In the genomic region with DNA sequence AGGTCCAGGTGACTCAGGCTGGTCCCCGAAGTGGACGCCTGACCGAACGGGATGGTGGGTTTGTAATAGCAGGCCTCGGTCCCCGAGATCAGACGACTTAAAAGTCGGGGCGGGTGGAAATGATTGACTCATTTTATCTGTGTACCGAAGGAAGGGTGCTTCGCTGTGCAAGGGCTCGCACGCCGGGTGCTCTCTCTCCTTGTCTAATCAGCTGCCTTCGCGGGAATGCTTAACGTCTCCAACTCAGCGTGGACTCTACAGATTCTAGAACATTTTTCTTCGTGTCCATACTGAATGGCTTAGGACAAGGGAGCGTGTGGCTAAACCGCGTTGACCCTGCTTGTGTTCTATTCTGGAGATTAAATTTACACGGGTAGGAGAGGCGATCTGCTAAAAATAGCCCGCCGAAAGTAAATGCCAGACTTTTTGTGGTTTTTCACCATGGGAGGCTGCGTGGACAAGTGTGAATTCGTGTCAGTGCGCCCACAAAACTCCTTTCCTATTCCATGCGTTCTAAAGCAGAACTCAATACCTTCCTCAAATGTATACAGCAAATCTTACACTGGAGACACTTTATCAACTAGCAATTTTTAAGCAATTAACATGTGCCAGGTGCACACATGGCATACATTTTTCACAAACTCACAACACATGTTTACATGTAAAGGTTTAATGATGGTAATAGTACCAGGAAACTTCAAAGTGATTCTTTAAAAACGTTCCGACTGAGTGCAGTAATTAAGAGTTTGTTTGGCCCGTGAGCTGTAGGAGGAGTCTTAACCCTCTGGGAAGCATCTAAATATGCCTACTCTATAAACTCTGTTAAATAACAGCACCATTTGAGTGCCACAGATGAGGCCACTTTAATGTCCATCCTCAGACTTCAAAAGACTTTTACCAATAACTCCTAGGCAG, we compare ENCODE assay signal across 8 mouse cellular contexts. TPM values are rescaled to one million over a fixed set of nuclear protein-coding genes. Genes with fewer than 3 reads are reported as not detected.
DNase-seq lines count a peak whose midpoint lies in the region; ATAC-seq and TF ChIP-seq lines count a peak whose summit lies in the region.

No protein-coding gene starts in this region.

- no peaks in the 10 kb centered on the region for H3K36me3 ChIP-seq in heart, embryonic 11.5 days (ENCODE audit: control insufficient read depth, insufficient read depth, low read length)
- H3K36me3 ChIP-seq in E14TG2a.4 (ENCODE audit: insufficient read depth, low read length) = no peaks in the 10 kb centered on the region
- H3K36me3 ChIP-seq in forebrain, embryonic 14.5 days (ENCODE audit: control insufficient read depth, insufficient read depth, low read length) = no peaks in the 10 kb centered on the region
- no peaks in the 10 kb centered on the region for H3K36me3 ChIP-seq in midbrain, postnatal 0 days (ENCODE audit: insufficient read depth, low read length)

- H3K4me2 ChIP-seq in heart, embryonic 11.5 days = peak overlapping the region; percentile 80
- peak overlapping the region; percentile 94 for H3K4me2 ChIP-seq in forebrain, embryonic 14.5 days (ENCODE audit: low read length)
- H3K4me2 ChIP-seq in midbrain, postnatal 0 days (ENCODE audit: low read depth, low read length, poor library complexity, severe bottlenecking) = peak overlapping the region; percentile 96

- 6% methylated on average over 33 of the region's 33 CpGs for WGBS in heart, embryonic 11.5 days (ENCODE audit: insufficient replicate concordance)
- 4% methylated on average over 33 of the region's 33 CpGs for WGBS in forebrain, embryonic 14.5 days
- WGBS in midbrain, postnatal 0 days = 6% methylated on average over 33 of the region's 33 CpGs

- TF ChIP-seq CTCF in E14TG2a.4 (conservative IDR thresholded peaks at IDR 0.05; ENCODE audit: low read length) = no peak
- TF ChIP-seq CTCF in midbrain, postnatal 0 days (IDR thresholded peaks at IDR 0.05) = no peak

- no peak for DNase-seq in heart, adult 11 months
- DNase-seq in forebrain, embryonic 14.5 days (ENCODE audit: low spot score) = peak; percentile 56
- DNase-seq in left cerebral cortex, adult 8-10 months (ENCODE audit: low spot score in 2 of 2) = peak; percentile 52 to 53
- peak; percentile 41 for DNase-seq in midbrain, postnatal 0 days (ENCODE audit: low spot score)
- DNase-seq in urinary bladder, adult 2 months (ENCODE audit: low spot score) = no peak
- no peak for DNase-seq in layer of hippocampus, adult 9-11 months

- no peaks in the 10 kb centered on the region for H3K27me3 ChIP-seq in heart, embryonic 11.5 days (ENCODE audit: control insufficient read depth, insufficient read depth, low read length)
- peaks cover 80% of the 10 kb centered on the region for H3K27me3 ChIP-seq in E14TG2a.4 (ENCODE audit: insufficient read depth, low read length)
- peaks cover 8% of the 10 kb centered on the region; the same call in 1 of the 2 replicates for H3K27me3 ChIP-seq in forebrain, embryonic 14.5 days (replicated peaks; ENCODE audit: control insufficient read depth, insufficient read depth, low read length)
- peaks cover 7% of the 10 kb centered on the region; the same call in 1 of the 2 replicates for H3K27me3 ChIP-seq in midbrain, postnatal 0 days (ENCODE audit: insufficient read depth, low read length)

- peak; percentile 60 for ATAC-seq in heart, embryonic 11.5 days (replicated peaks; ENCODE audit: insufficient number of reproducible peaks, low FRiP score, low TSS enrichment)
- peak; percentile 71 for ATAC-seq in forebrain, embryonic 14.5 days
- ATAC-seq in midbrain, postnatal 0 days (ENCODE audit: low FRiP score) = peak; percentile 48

- H3K4me3 ChIP-seq in heart, embryonic 11.5 days (ENCODE audit: low read depth, low read length) = peak overlapping the region; percentile 79
- peak overlapping the region; percentile 87 for H3K4me3 ChIP-seq in E14TG2a.4 (replicated peaks; ENCODE audit: low read length)
- peak overlapping the region; percentile 67 for H3K4me3 ChIP-seq in forebrain, embryonic 14.5 days (ENCODE audit: low read depth, low read length)
- peak overlapping the region; percentile 52 for H3K4me3 ChIP-seq in midbrain, postnatal 0 days (ENCODE audit: low read depth, low read length)

- no peaks in the 10 kb centered on the region for H3K9me3 ChIP-seq in heart, embryonic 11.5 days (replicated peaks; ENCODE audit: control insufficient read depth, low read length)
- H3K9me3 ChIP-seq in E14TG2a.4 (ENCODE audit: low read length) = no peaks in the 10 kb centered on the region
- H3K9me3 ChIP-seq in forebrain, embryonic 14.5 days (replicated peaks; ENCODE audit: control insufficient read depth, low read length) = no peaks in the 10 kb centered on the region
- H3K9me3 ChIP-seq in midbrain, postnatal 0 days (ENCODE audit: low read length) = no peaks in the 10 kb centered on the region

- H3K4me1 ChIP-seq in heart, embryonic 11.5 days (ENCODE audit: control insufficient read depth, insufficient read depth, low read length) = peaks cover 22% of the 10 kb centered on the region
- H3K4me1 ChIP-seq in E14TG2a.4 (replicated peaks; ENCODE audit: low read depth, low read length) = peaks cover 25% of the 10 kb centered on the region
- H3K4me1 ChIP-seq in forebrain, embryonic 14.5 days (ENCODE audit: control insufficient read depth, insufficient read depth, low read length) = 0 out of 2 replicates have a peak, but pooled peaks cover 3% of the 10 kb centered on the region
- H3K4me1 ChIP-seq in midbrain, postnatal 0 days (ENCODE audit: insufficient read depth, low read length) = no peaks in the 10 kb centered on the region; the same call in 1 of the 2 replicates

- peak overlapping the region; percentile 94 for H3K9ac ChIP-seq in heart, embryonic 11.5 days (ENCODE audit: low read depth, low read length)
- H3K9ac ChIP-seq in forebrain, embryonic 14.5 days (ENCODE audit: low read length) = peak overlapping the region; percentile 65
- H3K9ac ChIP-seq in midbrain, postnatal 0 days (replicated peaks; ENCODE audit: low read length, poor library complexity, severe bottlenecking) = peak overlapping the region; percentile 70

- H3K27ac ChIP-seq in heart, embryonic 11.5 days (ENCODE audit: low read depth, low read length) = peak overlapping the region; percentile 89
- no peak overlapping the region for H3K27ac ChIP-seq in forebrain, embryonic 14.5 days (ENCODE audit: low read depth, low read length)
- no peak overlapping the region for H3K27ac ChIP-seq in midbrain, postnatal 0 days (ENCODE audit: low read depth, low read length)

RNA-seq across cellular contexts. Expression of a gene that starts 0.7 kb away (rescaled TPM):
- 21.2 and 23.2 TPM in 2 replicates for polyA plus RNA-seq in heart, embryonic 11.5 days (2014; fragmentation: Nextera tagmentation; extraction: Ambion mirVana)
- 3.6 and 4.2 TPM in 2 replicates for polyA plus RNA-seq in forebrain, embryonic 14.5 days (2014; fragmentation: Nextera tagmentation; extraction: Ambion mirVana)
- total RNA-seq in left cerebral cortex, adult 8-10 months (2022) = 10 to 100 TPM; 41.5 to 46.8 (median 43.3) TPM
- total RNA-seq in midbrain, postnatal 0 days (2014; rRNA removed) = 4.4 and 5.4 TPM in 2 replicates
- 2.3 TPM in 2 replicates for polyA plus RNA-seq in midbrain, postnatal 0 days (2015; fragmentation: Nextera tagmentation; extraction: Ambion mirVana)
- 43.8 and 46.6 TPM in 2 replicates for polyA plus RNA-seq in urinary bladder, adult 2 months (2012; rRNA removed)

RNA-seq across cellular contexts. Expression of a gene that starts 30.7 kb away (rescaled TPM):
- 13.4 and 15.6 TPM in 2 replicates for polyA plus RNA-seq in heart, embryonic 11.5 days (2014; fragmentation: Nextera tagmentation; extraction: Ambion mirVana)
- polyA plus RNA-seq in forebrain, embryonic 14.5 days (2014; fragmentation: Nextera tagmentation; extraction: Ambion mirVana) = 22.7 and 24.1 TPM in 2 replicates
- total RNA-seq in left cerebral cortex, adult 8-10 months (2022) = 10 to 100 TPM; 19.0 to 22.5 (median 20.2) TPM
- 26.5 and 28.1 TPM in 2 replicates for total RNA-seq in midbrain, postnatal 0 days (2014; rRNA removed)
- 21.3 and 21.5 TPM in 2 replicates for polyA plus RNA-seq in midbrain, postnatal 0 days (2015; fragmentation: Nextera tagmentation; extraction: Ambion mirVana)
- 11.5 and 12.0 TPM in 2 replicates for polyA plus RNA-seq in urinary bladder, adult 2 months (2012; rRNA removed)

Comparison
In these comparisons a context has a peak if more than half of its experiments do, and no peak if none do; other contexts are left out.
1. DNase-seq: peak in forebrain, embryonic 14.5 days (single experiment), left cerebral cortex, adult 8-10 months (2 of 2) and midbrain, postnatal 0 days (single experiment); none in heart, adult 11 months (single experiment), urinary bladder, adult 2 months (single experiment) and layer of hippocampus, adult 9-11 months (single experiment).
2. Peak in every context shown above with its lines, with median percentiles within 50 percentile points of each other: ATAC-seq, H3K4me2 ChIP-seq, H3K4me3 ChIP-seq and H3K9ac ChIP-seq.